8 mouse cellular contexts compared by ENCODE assay signal in genomic region chr19:5803041-5803880, GRCm38 (mm10). TPM values are rescaled to one million over a fixed set of nuclear protein-coding genes. Genes with fewer than 3 reads are reported as not detected.
A peak's percentile ranks its signal among the peaks of the same experiment; 100 is the strongest.
DNase-seq lines count a peak whose midpoint lies in the region; ATAC-seq and TF ChIP-seq lines count a peak whose summit lies in the region.

No protein-coding gene starts in this region.

- no peak for TF ChIP-seq CTCF in bone marrow, adult 2 months (IDR thresholded peaks at IDR 0.05; ENCODE audit: control insufficient read depth, insufficient read depth, low read length)

- peaks cover 4% of the 10 kb centered on the region for H3K4me1 ChIP-seq in bone marrow, adult 2 months (ENCODE audit: control insufficient read depth, insufficient read depth, low read length)
- H3K4me1 ChIP-seq in embryonic facial prominence, embryonic 14.5 days (ENCODE audit: control insufficient read depth, insufficient read depth, low read length) = peaks cover 27% of the 10 kb centered on the region
- peaks cover 37% of the 10 kb centered on the region for H3K4me1 ChIP-seq in limb, embryonic 13.5 days
- peaks cover 27% of the 10 kb centered on the region for H3K4me1 ChIP-seq in midbrain, embryonic 15.5 days

- peak overlapping the region; percentile 99 for H3K9ac ChIP-seq in embryonic facial prominence, embryonic 14.5 days (ENCODE audit: low read depth, low read length)
- peak overlapping the region; percentile 84 for H3K9ac ChIP-seq in limb, embryonic 13.5 days
- H3K9ac ChIP-seq in midbrain, embryonic 15.5 days = peak overlapping the region; percentile 78

- peak overlapping the region; percentile 82 for H3K4me3 ChIP-seq in bone marrow, adult 2 months (replicated peaks; ENCODE audit: control insufficient read depth, low read depth, low read length)
- H3K4me3 ChIP-seq in embryonic facial prominence, embryonic 14.5 days (ENCODE audit: low read depth, low read length) = peak overlapping the region; percentile 90
- peak overlapping the region; percentile 99 for H3K4me3 ChIP-seq in limb, embryonic 13.5 days
- H3K4me3 ChIP-seq in midbrain, embryonic 15.5 days = peak overlapping the region; percentile 80

- peak; percentile 100 for DNase-seq in A20 (ENCODE audit: low read depth, low spot score)
- peak; percentile 99 for DNase-seq in embryonic facial prominence, embryonic 14.5 days (ENCODE audit: low spot score)
- peak; percentile 99 for DNase-seq in heart, adult 8-10 months (ENCODE audit: low spot score)
- peak; percentile 99 for DNase-seq in kidney, adult 9 months
- DNase-seq in spleen, adult 18-20 months = peak; percentile 99 to 100

- H3K27me3 ChIP-seq in embryonic facial prominence, embryonic 14.5 days (replicated peaks; ENCODE audit: control insufficient read depth, insufficient read depth, low read length) = no peaks in the 10 kb centered on the region
- no peaks in the 10 kb centered on the region for H3K27me3 ChIP-seq in limb, embryonic 13.5 days
- H3K27me3 ChIP-seq in midbrain, embryonic 15.5 days (replicated peaks) = no peaks in the 10 kb centered on the region

- peak; percentile 87 for TF ChIP-seq POLR2A in bone marrow, adult 2 months (IDR thresholded peaks at IDR 0.05; ENCODE audit: borderline replicate concordance, control insufficient read depth, low read depth, low read length)

- peak overlapping the region; percentile 84 for H3K4me2 ChIP-seq in embryonic facial prominence, embryonic 14.5 days (ENCODE audit: low read depth, low read length)
- H3K4me2 ChIP-seq in limb, embryonic 13.5 days (replicated peaks) = peak overlapping the region; percentile 89
- H3K4me2 ChIP-seq in midbrain, embryonic 15.5 days = peak overlapping the region; percentile 88

- under 1% methylated on average over 67 of the region's 67 CpGs for WGBS in bone marrow, adult 2 months
- WGBS in embryonic facial prominence, embryonic 14.5 days = under 1% methylated on average over 38 of the region's 67 CpGs
- WGBS in limb, embryonic 13.5 days = under 1% methylated on average over 67 of the region's 67 CpGs
- WGBS in midbrain, embryonic 15.5 days = under 1% methylated on average over 67 of the region's 67 CpGs

- peaks cover 26% of the 10 kb centered on the region for H3K36me3 ChIP-seq in embryonic facial prominence, embryonic 14.5 days (ENCODE audit: control insufficient read depth, insufficient read depth, low read length)
- H3K36me3 ChIP-seq in limb, embryonic 13.5 days = peaks cover 9% of the 10 kb centered on the region
- H3K36me3 ChIP-seq in midbrain, embryonic 15.5 days (replicated peaks) = no peaks in the 10 kb centered on the region; the same call in 1 of the 2 replicates

- no peaks in the 10 kb centered on the region for H3K9me3 ChIP-seq in embryonic facial prominence, embryonic 14.5 days (ENCODE audit: control insufficient read depth, low read length)
- H3K9me3 ChIP-seq in limb, embryonic 13.5 days = no peaks in the 10 kb centered on the region
- no peaks in the 10 kb centered on the region for H3K9me3 ChIP-seq in midbrain, embryonic 15.5 days

- H3K27ac ChIP-seq in bone marrow, adult 2 months (ENCODE audit: control insufficient read depth, insufficient read depth, low read depth, low read length, poor library complexity) = peak overlapping the region; percentile 100
- H3K27ac ChIP-seq in embryonic facial prominence, embryonic 14.5 days (replicated peaks; ENCODE audit: low read depth, low read length) = peak overlapping the region; percentile 100
- peak overlapping the region; percentile 100 for H3K27ac ChIP-seq in limb, embryonic 13.5 days
- peak overlapping the region; percentile 100 for H3K27ac ChIP-seq in midbrain, embryonic 15.5 days

- peak; percentile 95 for ATAC-seq in embryonic facial prominence, embryonic 14.5 days (ENCODE audit: low read depth)
- peak; percentile 97 for ATAC-seq in limb, embryonic 13.5 days (ENCODE audit: low FRiP score, low read depth)
- peak; percentile 98 for ATAC-seq in midbrain, embryonic 15.5 days (replicated peaks)

RNA-seq across cellular contexts. Expression of gene Scyl1, which starts 32.0 kb away (rescaled TPM):
- 26.8 and 38.8 TPM in 2 replicates for polyA plus RNA-seq in bone marrow, adult 2 months (2011; ENCODE audit: insufficient read depth, insufficient read length, low replicate concordance, missing spikeins)
- polyA plus RNA-seq in embryonic facial prominence, embryonic 14.5 days (2014; fragmentation: Nextera tagmentation; extraction: Ambion mirVana) = 78.3 and 79.8 TPM in 2 replicates
- total RNA-seq in heart, adult 8-10 months (2022) = 10 to 100 TPM; 63.3 to 70.6 (median 67.2) TPM
- 76.9 and 82.7 TPM in 2 replicates for polyA plus RNA-seq in limb, embryonic 13.5 days (2015; fragmentation: Nextera tagmentation; extraction: Ambion mirVana)
- polyA plus RNA-seq in midbrain, embryonic 15.5 days (2015; fragmentation: Nextera tagmentation; extraction: Ambion mirVana) = 87.6 and 94.7 TPM in 2 replicates

Comparison
In these comparisons a context has a peak if more than half of its experiments do, and no peak if none do; other contexts are left out.
1. Peak in every context shown above with its lines: DNase-seq, ATAC-seq, H3K4me3 ChIP-seq and H3K27ac ChIP-seq.